Mouse (Mus musculus) hindbrain, embryonic 15.5 days (tissue): ENCODE data around the gene Rrnad1. TPM values are rescaled to one million over a fixed set of nuclear protein-coding genes. Genes with fewer than 3 reads are reported as not detected.

Source experiments
- ATAC-seq: fragments of 200-750 bp; cut with Nextera tagmentation; 2 replicates; pipeline ENCODE4 v1.8.0; 2017; ENCODE audit warnings: low read depth, moderate number of reproducible peaks, moderate TSS enrichment; ENCODE audit not compliant: low FRiP score
- H3K27ac ChIP-seq: fragments of 300-500 bp; sonication (generic); replicated peaks from 2 replicates; pipeline ENCODE4 v1.5.1; 2015; ENCODE audit warnings: mild to moderate bottlenecking, inconsistent platforms
- H3K27me3 ChIP-seq: fragments of 300-500 bp; sonication (generic); 2 replicates; pipeline ENCODE4 v1.6.1; 2015; ENCODE audit warnings: control low read depth, inconsistent platforms
- H3K36me3 ChIP-seq: fragments of 300-500 bp; sonication (generic); 2 replicates; pipeline ENCODE4 v1.6.1; 2015; ENCODE audit warnings: control low read depth, inconsistent platforms
- H3K4me1 ChIP-seq: fragments of 300-500 bp; sonication (generic); replicated peaks from 2 replicates; pipeline ENCODE4 v1.6.1; 2015; ENCODE audit warnings: control low read depth, inconsistent platforms
- H3K4me2 ChIP-seq: fragments of 300-500 bp; sonication (generic); 2 replicates; pipeline ENCODE4 v1.6.1; 2015; ENCODE audit warnings: moderate library complexity, mild to moderate bottlenecking, inconsistent platforms
- H3K4me3 ChIP-seq: fragments of 300-500 bp; sonication (generic); 2 replicates; pipeline ENCODE4 v1.5.1; 2015; ENCODE audit warnings: mild to moderate bottlenecking, inconsistent platforms
- H3K9ac ChIP-seq: fragments of 300-500 bp; sonication (generic); 2 replicates; pipeline ENCODE4 v1.6.1; 2015; ENCODE audit warnings: inconsistent platforms
- H3K9me3 ChIP-seq: fragments of 300-500 bp; sonication (generic); 2 replicates; pipeline ENCODE4 v1.6.1; 2016; ENCODE audit warnings: control low read depth, inconsistent platforms
- WGBS: fragments of 180-500 bp; shearing (Covaris S2); methylation state at CpG from one replicate; pipeline ENCODE4 v1.1.7; 2015; 5-methylcytosine and 5-hydroxymethylcytosine counted together
- polyA plus RNA-seq: library from polyadenylated mRNA; unstranded; fragments of >200 nt; fragmentation: Nextera tagmentation; extraction: Ambion mirVana; gene quantifications from 2 replicates; pipeline ENCODE4 v1.2.1, GENCODE M21; 2015

Rrnad1 gene
- polyA plus RNA-seq, 1 experiment from 2014 or later: 20.3 TPM

GRCm38 (mm10) chr3:87929341-87930077 lies 1.0 kb downstream of the Rrnad1 start:
- Histone ChIP-seq H3K4me2 (peak overlapping the region; percentile 88), H3K27me3 (no peaks in the 10 kb centered on the region), H3K9ac (peak overlapping the region; percentile 97), H3K4me1 (peaks cover 43% of the 10 kb centered on the region), H3K36me3 (peaks cover 43% of the 10 kb centered on the region), H3K4me3 (peak overlapping the region; percentile 97), H3K27ac (peak overlapping the region; percentile 94), H3K9me3 (no peaks in the 10 kb centered on the region)
- 9% methylated on average over 26 of the region's 26 CpGs for WGBS
- no peak; the same call in 1 of the 2 replicates for ATAC-seq

- Histone ChIP-seq H3K9me3 (no peaks in the 10 kb centered on the region), H3K4me1 (peaks cover 31% of the 10 kb centered on the region), H3K4me3 (no peak overlapping the region), H3K36me3 (peaks cover 50% of the 10 kb centered on the region), H3K27me3 (no peaks in the 10 kb centered on the region), H3K9ac (no peak overlapping the region), H3K27ac (no peak overlapping the region), H3K4me2 (no peak overlapping the region)
- ATAC-seq: no peak
- whole genome bisulfite sequencing: 95% methylated on average over 5 of the region's 5 CpGs
Measured at GRCm38 (mm10) chr3:87927452-87927851, 3.1 kb downstream of the Rrnad1 start.

DNA sequence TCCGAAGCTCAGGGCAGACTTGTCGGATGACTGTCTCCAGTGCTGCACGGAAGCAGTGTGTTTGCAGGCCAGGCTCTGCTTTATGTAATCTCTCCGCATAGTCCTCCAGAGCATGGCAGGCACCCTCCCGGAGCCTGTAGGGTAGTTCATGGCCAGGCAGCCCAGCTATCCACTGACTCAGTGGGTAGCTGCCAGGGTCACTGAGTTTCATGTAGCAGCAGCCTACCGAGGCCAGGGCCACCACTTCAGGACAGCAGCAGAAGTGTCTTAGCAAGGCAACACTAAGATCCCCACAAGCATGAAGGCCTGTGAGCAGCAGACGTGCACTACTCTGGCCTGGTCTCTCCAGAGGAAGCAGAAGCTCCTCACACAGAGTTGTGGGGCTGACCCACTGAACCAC lies 5.5 kb downstream of the Rrnad1 start:
- Histone ChIP-seq H3K27ac (no peak overlapping the region), H3K36me3 (peaks cover 50% of the 10 kb centered on the region), H3K9ac (no peak overlapping the region), H3K4me1 (peaks cover 25% of the 10 kb centered on the region), H3K4me3 (no peak overlapping the region), H3K4me2 (no peak overlapping the region), H3K9me3 (no peaks in the 10 kb centered on the region), H3K27me3 (no peaks in the 10 kb centered on the region)
- ATAC-seq: no peak
- 90% methylated on average over 7 of the region's 7 CpGs for WGBS

DNA sequence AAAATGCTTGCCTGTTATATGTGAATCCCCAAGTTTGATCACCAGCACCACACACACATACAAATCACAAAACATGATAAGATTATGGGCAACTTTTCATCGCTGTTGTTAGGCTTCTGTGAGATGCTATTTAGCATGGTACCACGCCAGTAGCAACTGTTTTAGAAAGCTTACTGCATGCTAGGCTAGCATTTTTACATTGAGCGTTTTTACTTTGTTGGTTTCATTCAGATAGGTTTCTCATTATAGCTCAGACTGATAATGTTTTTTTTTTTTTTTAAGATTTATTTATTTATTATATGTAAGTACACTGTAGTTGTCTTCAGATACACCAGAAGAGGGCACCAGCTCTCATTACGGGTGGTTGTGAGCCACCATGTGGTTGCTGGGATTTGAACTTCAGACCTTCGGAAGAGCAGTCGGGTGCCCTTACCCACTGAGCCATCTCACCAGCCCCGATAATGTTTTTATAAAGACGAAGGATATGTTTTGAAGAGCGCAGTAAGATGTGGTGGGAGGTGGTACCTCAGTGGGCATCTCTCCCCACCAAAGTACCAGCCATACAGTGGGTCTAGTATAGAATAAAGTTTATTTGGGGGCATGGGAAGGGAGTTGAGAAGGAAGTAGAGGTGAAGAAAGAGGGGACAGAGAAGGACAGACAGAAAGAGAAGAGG lies 10.1 kb downstream of the Rrnad1 start:
- Histone ChIP-seq H3K4me1 (peaks cover 14% of the 10 kb centered on the region), H3K9ac (peak overlapping the region; percentile 51; the same call in 1 of the 2 replicates), H3K4me2 (peak overlapping the region; percentile 75), H3K36me3 (peaks cover 56% of the 10 kb centered on the region), H3K27me3 (no peaks in the 10 kb centered on the region), H3K9me3 (no peaks in the 10 kb centered on the region), H3K27ac (no peak overlapping the region), H3K4me3 (peak overlapping the region; percentile 57)
- 69% methylated on average over 9 of the region's 9 CpGs for WGBS
- ATAC-seq: no peak

GRCm38 (mm10) chr3:87919336-87920108 lies 11.0 kb downstream of the Rrnad1 start, which contains the start of gene Mrpl24:
Gene Mrpl24, plus strand, starts transcription at chr3:87919506.
- H3K27me3 ChIP-seq: no peaks in the 10 kb centered on the region
- under 1% methylated on average over 30 of the region's 30 CpGs for WGBS
- ATAC-seq: peak; percentile 88
- peaks cover 14% of the 10 kb centered on the region for H3K4me1 ChIP-seq
- peak within 1 kb of the TSS; percentile 71 for H3K27ac ChIP-seq
- H3K9ac ChIP-seq: peak within 1 kb of the TSS; percentile 51
- no peaks in the 10 kb centered on the region for H3K9me3 ChIP-seq
- peak within 1 kb of the TSS; percentile 75 for H3K4me2 ChIP-seq
- H3K36me3 ChIP-seq: peaks cover 56% of the 10 kb centered on the region
- peak within 1 kb of the TSS; percentile 57 for H3K4me3 ChIP-seq

DNA sequence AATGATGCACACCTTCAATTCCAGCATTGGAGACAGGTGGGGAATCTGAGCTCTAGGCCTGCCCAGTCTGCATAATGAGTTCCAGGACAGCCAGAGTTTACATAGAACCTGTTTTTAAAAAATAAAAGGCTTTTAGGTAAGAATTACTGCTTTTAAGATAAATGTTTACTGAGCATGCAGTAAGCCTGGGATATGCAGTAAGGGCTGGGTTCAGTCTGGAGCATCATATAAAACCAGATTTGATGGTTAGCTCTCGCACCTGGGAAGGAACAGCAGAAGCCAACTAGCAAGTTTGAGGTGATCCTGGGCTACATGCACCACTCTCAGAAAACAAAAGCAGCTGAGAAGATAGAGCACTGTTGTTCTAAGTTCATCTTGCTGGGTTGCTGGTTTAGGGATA lies 12.0 kb downstream of the Rrnad1 start:
- H3K27me3 ChIP-seq: no peaks in the 10 kb centered on the region
- H3K9me3 ChIP-seq: no peaks in the 10 kb centered on the region
- H3K9ac ChIP-seq: no peak overlapping the region
- H3K36me3 ChIP-seq: peaks cover 56% of the 10 kb centered on the region
- no peak overlapping the region for H3K4me3 ChIP-seq
- peak overlapping the region; percentile 57 for H3K27ac ChIP-seq
- H3K4me2 ChIP-seq: peak overlapping the region; percentile 75
- ATAC-seq: no peak
- WGBS: 97% methylated on average over 1 of the region's 1 CpGs
- peaks cover 14% of the 10 kb centered on the region for H3K4me1 ChIP-seq

GRCm38 (mm10) chr3:87916990-87917389 lies 13.5 kb downstream of the Rrnad1 start:
- H3K9me3 ChIP-seq: no peaks in the 10 kb centered on the region
- no peak for ATAC-seq
- H3K4me3 ChIP-seq: no peak overlapping the region
- no peak overlapping the region for H3K27ac ChIP-seq
- 84% methylated on average over 1 of the region's 1 CpGs for WGBS
- peaks cover 14% of the 10 kb centered on the region for H3K4me1 ChIP-seq
- H3K36me3 ChIP-seq: peaks cover 40% of the 10 kb centered on the region
- no peak overlapping the region for H3K4me2 ChIP-seq
- H3K27me3 ChIP-seq: no peaks in the 10 kb centered on the region
- no peak overlapping the region for H3K9ac ChIP-seq

- H3K9me3 ChIP-seq: no peaks in the 10 kb centered on the region
- H3K9ac ChIP-seq: no peak overlapping the region
- peaks cover 24% of the 10 kb centered on the region for H3K4me1 ChIP-seq
- no peaks in the 10 kb centered on the region for H3K27me3 ChIP-seq
- 93% methylated on average over 10 of the region's 10 CpGs for WGBS
- no peak overlapping the region for H3K4me2 ChIP-seq
- no peak overlapping the region for H3K4me3 ChIP-seq
- H3K27ac ChIP-seq: no peak overlapping the region
- peaks cover 37% of the 10 kb centered on the region for H3K36me3 ChIP-seq
- no peak for ATAC-seq
Measured at GRCm38 (mm10) chr3:87913891-87914290, 16.6 kb downstream of the Rrnad1 start.

- Histone ChIP-seq H3K4me3 (no peak overlapping the region), H3K4me1 (peaks cover 28% of the 10 kb centered on the region), H3K36me3 (peaks cover 37% of the 10 kb centered on the region), H3K4me2 (no peak overlapping the region), H3K27me3 (no peaks in the 10 kb centered on the region), H3K27ac (no peak overlapping the region), H3K9ac (no peak overlapping the region), H3K9me3 (no peaks in the 10 kb centered on the region)
- ATAC-seq: no peak
- WGBS: 79% methylated on average over 7 of the region's 7 CpGs
Measured at GRCm38 (mm10) chr3:87913491-87913890, 17.0 kb downstream of the Rrnad1 start.

GRCm38 (mm10) chr3:87910573-87911141 lies 19.9 kb downstream of the Rrnad1 start:
- H3K4me2 ChIP-seq: peak overlapping the region; percentile 62
- peaks cover 19% of the 10 kb centered on the region for H3K36me3 ChIP-seq
- no peaks in the 10 kb centered on the region for H3K9me3 ChIP-seq
- ATAC-seq: 0 out of 2 replicates have a peak, but pooled peaks have one; percentile 9
- WGBS: 4% methylated on average over 12 of the region's 12 CpGs
- peaks cover 42% of the 10 kb centered on the region for H3K4me1 ChIP-seq
- peak overlapping the region; percentile 39 for H3K4me3 ChIP-seq
- peak overlapping the region; percentile 37 for H3K9ac ChIP-seq
- H3K27me3 ChIP-seq: no peaks in the 10 kb centered on the region
- H3K27ac ChIP-seq: peak overlapping the region; percentile 81

DNA sequence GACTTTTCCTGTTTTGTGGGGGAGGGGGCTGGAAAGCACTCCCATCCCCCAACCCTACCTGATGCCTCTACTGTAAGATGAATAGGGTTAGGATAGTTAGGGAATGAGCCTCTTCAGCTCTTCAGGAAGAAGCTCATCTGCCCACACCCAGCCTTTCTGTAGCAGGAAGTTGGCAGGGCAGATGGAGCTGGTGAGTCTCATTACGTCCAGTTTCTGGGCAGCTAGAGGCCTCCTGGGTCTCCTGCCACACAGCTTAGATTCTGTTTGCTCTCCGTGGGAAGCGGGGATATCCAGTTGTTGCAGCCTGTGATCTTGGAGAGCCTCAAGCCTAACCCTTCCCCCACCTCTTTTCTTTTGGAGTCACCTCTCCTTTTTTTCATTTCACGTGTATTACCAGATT lies 20.6 kb downstream of the Rrnad1 start:
- peak overlapping the region; percentile 37 for H3K9ac ChIP-seq
- no peaks in the 10 kb centered on the region for H3K9me3 ChIP-seq
- WGBS: 5% methylated on average over 4 of the region's 4 CpGs
- H3K27ac ChIP-seq: peak overlapping the region; percentile 81
- no peak overlapping the region; the same call in 1 of the 2 replicates for H3K4me3 ChIP-seq
- H3K4me2 ChIP-seq: peak overlapping the region; percentile 62
- peaks cover 13% of the 10 kb centered on the region for H3K36me3 ChIP-seq
- ATAC-seq: no peak
- H3K27me3 ChIP-seq: no peaks in the 10 kb centered on the region
- H3K4me1 ChIP-seq: peaks cover 42% of the 10 kb centered on the region
